Mouse (Mus musculus): ENCODE measurements around the gene Mmd2.

Gene Mmd2

DNA sequence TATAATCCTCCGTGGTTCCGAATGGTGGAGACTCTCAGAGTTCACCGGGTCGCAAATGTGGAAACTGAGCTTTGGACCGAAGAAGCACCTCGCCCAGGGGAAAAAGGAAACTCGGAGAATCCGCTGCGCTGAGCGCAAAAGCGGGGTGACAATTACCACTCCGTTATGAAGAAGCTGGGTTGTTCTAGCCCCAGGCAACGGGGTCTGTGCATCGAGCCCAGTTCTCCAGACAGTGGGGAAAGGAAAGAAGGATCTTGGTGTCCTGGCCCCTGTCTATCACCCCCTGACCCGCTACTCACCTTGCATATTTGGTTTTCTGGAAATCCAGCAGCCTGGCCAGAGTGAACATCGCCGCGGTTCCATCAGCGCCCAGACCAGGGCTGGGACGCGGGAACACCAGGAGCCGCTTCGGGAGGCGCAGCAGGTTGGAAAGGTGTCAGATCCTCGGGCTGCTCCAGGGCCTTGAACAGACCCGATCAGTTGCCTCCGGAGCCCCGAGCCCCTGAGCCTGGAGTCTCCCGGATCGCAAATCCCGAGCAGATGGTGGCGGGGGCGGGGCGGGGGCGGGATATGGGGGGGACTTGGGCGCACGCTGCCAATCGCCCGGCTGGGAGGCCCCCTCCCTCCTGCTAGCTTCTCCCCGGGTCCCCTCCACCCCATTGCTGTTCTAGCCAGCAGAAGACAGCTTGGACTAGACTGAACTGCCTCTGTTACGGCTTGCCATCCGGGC, at the start of gene Mmd2:
Gene Mmd2 (minus strand): TSS at position 542 of the 730 bp plus-strand sequence.
- DNase-seq, result no peak

- no peak for DNase-seq
These were observed 43.7 kb upstream of the Mmd2 start for GRCm38 (mm10) chr5:142652266-142652665.

DNA sequence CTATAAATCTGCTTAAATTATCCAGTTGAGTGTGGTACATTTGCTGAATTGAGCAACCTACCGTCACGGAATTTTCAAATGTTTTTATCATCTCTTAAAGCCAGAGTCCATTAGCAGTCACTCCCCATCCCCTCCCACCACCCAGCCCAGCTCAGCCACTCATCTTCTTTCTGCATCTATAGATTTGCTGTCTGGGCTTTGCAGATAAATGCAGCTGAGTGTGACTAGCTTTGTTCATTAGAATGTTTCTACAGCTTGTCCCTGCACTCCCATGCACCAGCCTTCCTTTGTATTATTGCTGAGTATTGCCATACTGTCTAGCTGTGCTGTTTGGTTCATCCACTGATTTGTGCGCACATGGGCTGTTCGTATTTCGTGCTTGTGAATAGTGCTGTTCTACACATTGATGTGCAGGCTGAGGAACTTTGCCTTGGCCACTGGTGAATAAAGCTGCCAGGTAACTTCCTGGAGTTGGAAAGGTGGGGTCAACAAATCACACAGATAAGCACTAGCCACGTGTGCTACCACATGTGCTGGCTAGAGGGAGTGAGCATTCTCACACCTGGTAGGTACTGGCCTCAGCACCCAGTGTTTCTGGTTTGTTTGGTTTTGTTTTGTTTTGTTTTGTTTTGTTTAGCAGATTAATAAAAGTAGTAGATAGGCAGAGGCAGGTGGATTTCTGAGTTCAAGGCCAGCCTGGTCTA, 42.3 kb upstream of the Mmd2 start:
- no peak for DNase-seq

GRCm38 (mm10) chr5:142650390-142650789, 41.8 kb upstream of the Mmd2 start:
- DNase-seq, result no peak

GRCm38 (mm10) chr5:142649460-142650050, 41.0 kb upstream of the Mmd2 start:
- no peak for DNase-seq

- DNase-seq, result no peak
These were observed 39.6 kb upstream of the Mmd2 start for GRCm38 (mm10) chr5:142648162-142648561.

GRCm38 (mm10) chr5:142641331-142642051, 32.9 kb upstream of the Mmd2 start:
- DNase-seq, result peak; percentile 37 to 46

- DNase-seq, result no peak
These were observed 31.5 kb upstream of the Mmd2 start for GRCm38 (mm10) chr5:142640088-142640487.

DNA sequence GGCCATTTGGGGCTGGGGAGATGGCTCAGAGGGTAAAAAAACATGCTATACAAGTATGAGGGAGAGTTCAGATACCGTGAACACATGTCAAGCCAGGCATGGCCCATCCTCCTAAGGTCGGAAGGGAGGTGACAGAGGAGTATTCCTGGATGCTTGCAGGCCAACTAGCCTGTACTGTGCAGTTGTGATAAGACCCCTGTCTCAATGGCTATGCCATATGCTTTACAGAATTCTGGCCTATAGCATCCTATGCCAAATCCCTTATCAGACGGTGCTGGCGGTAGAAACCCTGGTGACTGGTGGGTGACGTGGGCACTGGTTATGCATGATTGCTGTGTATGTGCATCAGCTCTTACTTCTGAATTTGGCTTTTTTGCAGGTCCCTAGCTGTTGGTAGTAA, 29.2 kb upstream of the Mmd2 start:
- DNase-seq, result no peak

- DNase-seq, result peak in 1 of 2 experiments; percentile 23
These were observed 21.6 kb upstream of the Mmd2 start for GRCm38 (mm10) chr5:142630224-142630623.

DNA sequence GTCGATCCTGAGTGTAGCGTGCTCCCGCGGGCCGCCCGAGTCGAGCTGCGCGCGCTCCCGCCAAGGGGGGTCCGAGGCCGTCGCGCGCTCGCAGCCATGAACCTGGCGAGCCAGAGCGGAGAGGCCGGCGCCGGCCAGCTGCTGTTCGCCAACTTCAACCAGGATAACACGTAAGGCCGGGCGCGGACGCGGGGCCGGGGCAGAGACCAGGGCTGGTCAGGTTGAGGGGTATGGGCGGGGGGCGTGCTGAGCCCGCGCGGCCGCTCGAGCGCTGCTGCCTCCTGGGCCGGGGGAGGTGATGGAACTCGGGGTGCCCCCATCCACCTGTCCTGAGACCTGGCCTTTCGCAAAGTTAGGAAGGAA, 21.0 kb upstream of the Mmd2 start:
- DNase-seq, result no peak

DNA sequence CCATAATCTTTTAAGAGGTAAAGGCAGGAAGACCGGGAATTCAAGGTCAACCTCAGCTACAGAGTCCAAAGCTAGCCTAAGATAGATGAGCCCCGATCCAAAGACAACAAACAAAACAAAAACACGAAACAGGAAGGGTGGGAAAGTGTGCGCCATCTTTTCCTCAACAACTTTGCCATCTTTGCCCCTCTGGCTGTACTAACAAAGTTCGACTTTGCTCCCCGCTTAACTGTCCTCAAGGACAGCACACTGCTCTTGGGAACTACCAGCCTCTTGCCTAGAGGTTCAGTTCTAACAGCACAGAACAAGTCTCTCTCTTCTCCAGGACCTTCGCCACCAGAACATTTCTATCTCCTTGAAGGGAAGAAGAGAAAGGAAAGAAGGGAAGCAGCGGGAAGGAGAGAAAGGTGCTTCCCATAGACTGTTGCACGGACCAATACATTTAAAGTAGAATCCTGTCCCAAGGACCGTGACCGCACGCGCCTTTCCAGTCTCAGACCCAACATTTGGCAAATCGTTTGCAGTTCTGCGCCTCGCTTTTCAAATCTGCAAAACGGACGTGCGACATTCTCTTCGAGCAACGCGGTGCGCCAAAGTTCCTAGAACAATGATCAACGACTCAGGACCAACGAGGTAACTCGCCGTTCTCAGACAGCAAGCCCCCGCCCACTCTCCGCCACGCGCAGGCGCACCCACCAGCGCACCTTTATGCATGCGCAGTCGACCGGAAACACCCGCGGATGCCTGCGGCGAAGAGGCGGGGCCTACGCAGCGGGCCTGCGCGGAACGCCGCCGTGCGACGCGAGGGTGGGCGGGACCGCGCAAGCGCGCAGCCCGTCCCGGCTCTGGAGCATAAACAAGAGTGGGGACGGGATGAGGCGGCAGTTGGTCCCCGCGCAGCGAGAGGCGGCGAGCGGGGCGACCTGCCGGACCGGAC, 20.4 kb upstream of the Mmd2 start:
- DNase-seq, result peak; percentile 98

DNA sequence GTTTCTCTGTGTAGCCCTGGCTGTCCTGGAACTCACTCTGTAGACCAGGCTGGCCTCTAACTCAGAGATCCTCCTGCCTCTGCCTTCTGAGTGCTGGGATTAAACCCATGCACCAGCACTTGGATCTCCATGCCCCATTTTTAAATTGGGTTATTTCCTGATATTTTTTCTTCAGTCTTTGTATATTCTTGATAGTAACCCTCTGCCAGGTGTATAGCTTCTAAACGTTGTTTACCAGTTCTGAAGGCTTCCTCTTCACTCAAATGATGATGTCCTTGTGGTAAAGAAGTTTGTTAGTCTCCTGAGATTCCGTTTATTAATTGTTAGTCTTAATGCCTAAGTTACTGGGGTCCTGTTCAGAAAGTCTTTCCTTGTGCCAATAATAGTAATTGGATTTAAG, 18.8 kb upstream of the Mmd2 start, which contains the start of gene Wipi2:
Gene Wipi2 (plus strand): TSS at position 301 of the 400 bp plus-strand sequence.
- no peak for DNase-seq

- DNase-seq, result no peak
These were observed 14.5 kb upstream of the Mmd2 start for GRCm38 (mm10) chr5:142623080-142623479.

- DNase-seq, result no peak
These were observed 13.5 kb upstream of the Mmd2 start for GRCm38 (mm10) chr5:142622134-142622533.

- no peak for DNase-seq
These were observed 12.8 kb upstream of the Mmd2 start for GRCm38 (mm10) chr5:142621421-142621820.

- peak; percentile 42 to 49 for DNase-seq
These were observed 11.3 kb upstream of the Mmd2 start for GRCm38 (mm10) chr5:142619866-142620265.

GRCm38 (mm10) chr5:142616326-142616725, 7.7 kb upstream of the Mmd2 start:
- no peak for DNase-seq

DNA sequence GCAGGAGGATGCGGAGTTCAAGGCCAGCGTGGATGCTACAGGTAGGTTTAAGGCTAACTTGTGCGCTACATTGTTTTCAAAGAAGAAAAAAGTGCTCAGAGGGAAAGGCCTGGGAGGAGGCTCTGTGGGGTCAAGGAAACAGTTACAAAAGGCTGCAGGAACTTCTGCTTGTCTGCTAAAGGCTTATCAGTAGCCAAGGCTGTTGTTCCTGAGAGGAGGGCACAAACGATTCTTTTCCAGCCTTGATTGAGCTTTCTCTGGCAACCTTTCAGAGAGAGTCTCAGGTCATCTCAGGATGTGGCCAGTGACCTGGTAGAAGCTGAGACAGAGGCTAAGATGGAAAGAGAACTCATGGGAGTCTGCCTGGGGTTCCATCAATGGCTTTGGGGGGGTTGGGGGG, 7.0 kb upstream of the Mmd2 start:
- DNase-seq, result no peak

- no peak for DNase-seq
These were observed 5.9 kb upstream of the Mmd2 start for GRCm38 (mm10) chr5:142614513-142614912.

DNA sequence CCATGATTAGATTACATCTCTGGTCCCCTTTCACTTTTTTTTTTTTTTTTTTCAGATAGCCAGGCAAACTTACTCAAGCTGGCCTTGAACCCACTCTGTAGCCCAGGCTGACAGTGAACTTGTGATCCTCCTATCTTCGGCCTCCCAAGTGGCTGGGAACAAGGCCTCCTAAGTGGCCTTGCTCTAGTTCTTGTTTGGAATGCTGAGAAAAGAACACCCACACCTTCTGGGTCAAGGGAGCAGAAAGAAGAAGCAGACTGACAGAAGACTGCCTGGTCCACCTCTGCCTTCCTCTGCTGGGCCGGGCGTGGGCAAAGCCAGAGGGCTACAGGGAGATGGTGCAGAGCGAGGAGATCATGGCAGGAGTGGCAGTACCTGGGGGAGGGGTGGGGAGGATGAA, 1.8 kb upstream of the Mmd2 start:
- no peak for DNase-seq

DNA sequence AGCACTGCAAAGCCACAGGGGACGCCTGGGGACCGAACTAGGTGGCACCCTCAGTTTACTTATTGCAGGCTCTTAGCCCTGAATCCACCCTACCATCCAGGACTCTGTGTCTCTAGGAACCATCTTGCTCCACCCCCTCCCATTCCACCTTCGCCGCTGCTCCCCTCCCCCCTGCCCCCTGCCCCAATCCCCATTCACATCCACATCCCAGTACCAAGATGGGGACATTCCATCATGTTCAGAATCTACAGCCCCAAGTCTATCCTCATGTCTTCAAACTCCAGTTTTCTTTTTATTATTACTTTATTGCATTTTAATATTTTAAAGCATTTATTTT, 357 bp upstream of the Mmd2 start:
- no peak for DNase-seq
